In genomic region chr6:88939281-88940089, GRCm38 (mm10) we compare ENCODE assay signal across 9 mouse cellular contexts. TPM values are rescaled to one million over a fixed set of nuclear protein-coding genes. Genes with fewer than 3 reads are reported as not detected.
DNase-seq lines count a peak whose midpoint lies in the region; ATAC-seq lines count a peak whose summit lies in the region.
"Had no signal": no experiment of that assay in that cellular context is flagged by ENCODE, and none has a peak within 500 bp of the region (broad histone marks: within the 10 kb centered on the region; RNA-seq: fewer than 3 reads in every experiment).

No protein-coding gene starts in this region.

- 33% methylated on average over 12 of the region's 12 CpGs for WGBS in lung, embryonic 15.5 days
- 39% methylated on average over 12 of the region's 12 CpGs for WGBS in forebrain, embryonic 12.5 days

- H3K4me2 ChIP-seq in lung, embryonic 15.5 days = no peak overlapping the region
- H3K4me2 ChIP-seq in forebrain, embryonic 12.5 days = no peak overlapping the region
- H3K4me2 ChIP-seq: limb, embryonic 12.5 days had no signal

- H3K9me3 ChIP-seq in lung, embryonic 15.5 days = no peaks in the 10 kb centered on the region
- no peaks in the 10 kb centered on the region for H3K9me3 ChIP-seq in forebrain, embryonic 12.5 days
- H3K9me3 ChIP-seq: limb, embryonic 12.5 days had no signal

- no peaks in the 10 kb centered on the region for H3K27me3 ChIP-seq in lung, embryonic 15.5 days
- H3K27me3 ChIP-seq in forebrain, embryonic 12.5 days = peaks cover 14% of the 10 kb centered on the region

- no peak overlapping the region for H3K4me3 ChIP-seq in lung, embryonic 15.5 days
- H3K4me3 ChIP-seq in forebrain, embryonic 12.5 days (replicated peaks) = no peak overlapping the region
- H3K4me3 ChIP-seq: limb, embryonic 12.5 days had no signal

- H3K4me1 ChIP-seq in lung, embryonic 15.5 days = peaks cover 23% of the 10 kb centered on the region
- H3K4me1 ChIP-seq in forebrain, embryonic 12.5 days = peaks cover 98% of the 10 kb centered on the region

- H3K36me3 ChIP-seq in lung, embryonic 15.5 days = no peaks in the 10 kb centered on the region
- no peaks in the 10 kb centered on the region for H3K36me3 ChIP-seq in forebrain, embryonic 12.5 days (replicated peaks)
- H3K36me3 ChIP-seq: limb, embryonic 12.5 days had no signal

- no peak for ATAC-seq in lung, embryonic 15.5 days (ENCODE audit: borderline replicate concordance, extremely low read depth, low FRiP score, low TSS enrichment)
- no peak for ATAC-seq in forebrain, embryonic 12.5 days (ENCODE audit: low FRiP score)

- H3K9ac ChIP-seq in lung, embryonic 15.5 days = no peak overlapping the region
- no peak overlapping the region for H3K9ac ChIP-seq in forebrain, embryonic 12.5 days
- H3K9ac ChIP-seq: limb, embryonic 12.5 days had no signal

- DNase-seq in lung, postnatal 10 days = no peak
- peak; percentile 38 for DNase-seq in induced T-regulatory cell, adult 2 months (ENCODE audit: low read depth)
- DNase-seq in right cerebral cortex, postnatal 10 days (ENCODE audit: low spot score in 2 of 2) = peak; percentile 77 to 81
- no peak for DNase-seq in kidney, postnatal 14 days
- no peak for DNase-seq in kidney, postnatal 25 days
- no peak for DNase-seq in spleen, postnatal 36 days (ENCODE audit: low spot score in 2 of 2)

- peak overlapping the region; percentile 61; the same call in 1 of the 2 replicates for H3K27ac ChIP-seq in lung, embryonic 15.5 days
- peak overlapping the region; percentile 91 for H3K27ac ChIP-seq in forebrain, embryonic 12.5 days
- H3K27ac ChIP-seq: limb, embryonic 12.5 days had no signal

RNA-seq across cellular contexts. Expression of gene Tpra1, which starts 37.4 kb away (rescaled TPM):
- 68.5 and 75.8 TPM in 2 replicates for polyA plus RNA-seq in lung, embryonic 15.5 days (2015; fragmentation: Nextera tagmentation; extraction: Ambion mirVana)
- polyA plus RNA-seq in forebrain, embryonic 12.5 days (2016; fragmentation: Nextera tagmentation; extraction: Ambion mirVana) = 49.9 and 60.6 TPM in 2 replicates

RNA-seq across cellular contexts. Expression of gene Mcm2, which starts 40.9 kb away (rescaled TPM):
- polyA plus RNA-seq in lung, embryonic 15.5 days (2015; fragmentation: Nextera tagmentation; extraction: Ambion mirVana) = 141 and 142 TPM in 2 replicates
- polyA plus RNA-seq in forebrain, embryonic 12.5 days (2016; fragmentation: Nextera tagmentation; extraction: Ambion mirVana) = 200 and 211 TPM in 2 replicates

Comparison
In these comparisons a context has a peak if more than half of its experiments do, and no peak if none do; other contexts are left out.
1. DNase-seq: peak in induced T-regulatory cell, adult 2 months (single experiment) and right cerebral cortex, postnatal 10 days (2 of 2); none in lung, postnatal 10 days (single experiment), kidney, postnatal 14 days (single experiment), kidney, postnatal 25 days (0 of 2) and spleen, postnatal 36 days (0 of 2).